Mouse (Mus musculus) lung, embryonic 16.5 days (tissue): Measurements from ENCODE around the gene Hoxd4. TPM values are rescaled to one million over a fixed set of nuclear protein-coding genes. Genes with fewer than 3 reads are reported as not detected.

Source experiments
- ATAC-seq: fragments of 200-750 bp; cut with Nextera tagmentation; 2 replicates; pipeline ENCODE4 v1.8.0; 2017; ENCODE audit warnings: low read depth, mild to moderate bottlenecking, moderate library complexity
- H3K27ac ChIP-seq: fragments of 300-500 bp; sonication (generic); 2 replicates; pipeline ENCODE4 v1.5.1; 2014; ENCODE audit warnings: mild to moderate bottlenecking, control low read depth, low read length
- H3K27me3 ChIP-seq: fragments of 300-500 bp; sonication (generic); 2 replicates; pipeline ENCODE4 v1.6.1; 2014; ENCODE audit warnings: low read depth, low read length, mixed read lengths; ENCODE audit not compliant: control insufficient read depth, insufficient read depth
- H3K36me3 ChIP-seq: fragments of 300-500 bp; sonication (generic); 2 replicates; pipeline ENCODE4 v1.6.1; 2014; ENCODE audit warnings: low read length; ENCODE audit not compliant: control insufficient read depth, insufficient read depth
- H3K4me1 ChIP-seq: fragments of 300-500 bp; sonication (generic); replicated peaks from 2 replicates; pipeline ENCODE4 v1.6.1; 2014; ENCODE audit warnings: low read length, mixed read lengths; ENCODE audit not compliant: control insufficient read depth, insufficient read depth
- H3K4me2 ChIP-seq: fragments of 300-500 bp; sonication (generic); 2 replicates; pipeline ENCODE4 v1.6.1; 2014; ENCODE audit warnings: low read depth, low read length, control low read depth
- H3K4me3 ChIP-seq: fragments of 300-500 bp; sonication (generic); 2 replicates; pipeline ENCODE4 v1.5.1; 2014; ENCODE audit warnings: mild to moderate bottlenecking, low read length, control low read depth
- H3K9ac ChIP-seq: fragments of 300-500 bp; sonication (generic); 2 replicates; pipeline ENCODE4 v1.6.1; 2014; ENCODE audit warnings: low read length, control low read depth
- H3K9me3 ChIP-seq: fragments of 300-500 bp; sonication (generic); 2 replicates; pipeline ENCODE4 v1.6.1; 2016; ENCODE audit warnings: low read length; ENCODE audit not compliant: control insufficient read depth
- WGBS: fragments of 180-500 bp; shearing (Covaris S2); extraction: QIAGEN DNeasy Blood & Tissue Kit; methylation state at CpG from one replicate; pipeline ENCODE4 v1.1.7; 2014; 5-methylcytosine and 5-hydroxymethylcytosine counted together
- polyA plus RNA-seq: library from polyadenylated mRNA; unstranded; fragments of >200 nt; fragmentation: Nextera tagmentation; extraction: Ambion mirVana; gene quantifications from 2 replicates; pipeline ENCODE4 v1.2.1, GENCODE M21; 2015

Gene Hoxd4
- polyA plus RNA-seq, 1 experiment from 2014 or later, result not detected

- H3K36me3 ChIP-seq, result no peaks in the 10 kb centered on the region
- H3K4me2 ChIP-seq, result no peak overlapping the region
- no peak overlapping the region for H3K9ac ChIP-seq
- H3K27ac ChIP-seq, result no peak overlapping the region
- peaks cover 5% of the 10 kb centered on the region; the same call in 1 of the 2 replicates for H3K4me1 ChIP-seq
- peaks cover 94% of the 10 kb centered on the region for H3K27me3 ChIP-seq
- under 1% methylated on average over 16 of the region's 16 CpGs for WGBS
- H3K4me3 ChIP-seq, result no peak overlapping the region
- no peak for ATAC-seq
- H3K9me3 ChIP-seq, result no peaks in the 10 kb centered on the region
Measured at GRCm38 (mm10) chr2:74710929-74711543, 693 bp upstream of the Hoxd4 start.

GRCm38 (mm10) chr2:74713239-74714150 lies 1.8 kb downstream of the Hoxd4 start:
- Histone ChIP-seq H3K9me3 (no peaks in the 10 kb centered on the region), H3K4me1 (peaks cover 5% of the 10 kb centered on the region; the same call in 1 of the 2 replicates), H3K36me3 (no peaks in the 10 kb centered on the region), H3K27me3 (peaks cover 94% of the 10 kb centered on the region), H3K9ac (no peak overlapping the region), H3K4me3 (no peak overlapping the region), H3K27ac (no peak overlapping the region), H3K4me2 (no peak overlapping the region)
- ATAC-seq, result no peak
- 6% methylated on average over 19 of the region's 19 CpGs for WGBS

- no peaks in the 10 kb centered on the region for H3K36me3 ChIP-seq
- peaks cover 5% of the 10 kb centered on the region; the same call in 1 of the 2 replicates for H3K4me1 ChIP-seq
- no peak overlapping the region for H3K27ac ChIP-seq
- no peak overlapping the region for H3K4me2 ChIP-seq
- 9% methylated on average over 18 of the region's 18 CpGs for WGBS
- no peak for ATAC-seq
- no peak overlapping the region for H3K4me3 ChIP-seq
- H3K9me3 ChIP-seq, result no peaks in the 10 kb centered on the region
- H3K27me3 ChIP-seq, result peaks cover 93% of the 10 kb centered on the region
- no peak overlapping the region for H3K9ac ChIP-seq
Measured at GRCm38 (mm10) chr2:74714156-74714789, 2.5 kb downstream of the Hoxd4 start.

GRCm38 (mm10) chr2:74714881-74715280 lies 3.2 kb downstream of the Hoxd4 start:
- under 1% methylated on average over 14 of the region's 14 CpGs for WGBS
- ATAC-seq, result no peak
- H3K36me3 ChIP-seq, result no peaks in the 10 kb centered on the region
- peaks cover 92% of the 10 kb centered on the region for H3K27me3 ChIP-seq
- H3K9me3 ChIP-seq, result no peaks in the 10 kb centered on the region
- peaks cover 5% of the 10 kb centered on the region; the same call in 1 of the 2 replicates for H3K4me1 ChIP-seq
- H3K27ac ChIP-seq, result no peak overlapping the region
- no peak overlapping the region for H3K9ac ChIP-seq
- no peak overlapping the region for H3K4me3 ChIP-seq
- no peak overlapping the region for H3K4me2 ChIP-seq

GRCm38 (mm10) chr2:74715504-74716241 lies 3.9 kb downstream of the Hoxd4 start:
- ATAC-seq, result peak; percentile 78
- H3K4me2 ChIP-seq, result peak overlapping the region; percentile 52
- peaks cover 5% of the 10 kb centered on the region; the same call in 1 of the 2 replicates for H3K4me1 ChIP-seq
- peak overlapping the region; percentile 17; the same call in 1 of the 2 replicates for H3K4me3 ChIP-seq
- H3K9me3 ChIP-seq, result no peaks in the 10 kb centered on the region
- H3K9ac ChIP-seq, result no peak overlapping the region
- no peaks in the 10 kb centered on the region for H3K36me3 ChIP-seq
- H3K27me3 ChIP-seq, result peaks cover 92% of the 10 kb centered on the region
- WGBS, result 5% methylated on average over 26 of the region's 26 CpGs
- H3K27ac ChIP-seq, result no peak overlapping the region

GRCm38 (mm10) chr2:74720384-74720783 lies 8.7 kb downstream of the Hoxd4 start:
- Histone ChIP-seq H3K9me3 (no peaks in the 10 kb centered on the region), H3K27me3 (peaks cover 96% of the 10 kb centered on the region), H3K4me3 (no peak overlapping the region), H3K4me2 (no peak overlapping the region), H3K9ac (no peak overlapping the region), H3K27ac (no peak overlapping the region), H3K36me3 (no peaks in the 10 kb centered on the region), H3K4me1 (peaks cover 2% of the 10 kb centered on the region; the same call in 1 of the 2 replicates)
- no peak for ATAC-seq
- 16% methylated on average over 2 of the region's 2 CpGs for WGBS

- H3K9ac ChIP-seq, result no peak overlapping the region
- no peak overlapping the region for H3K27ac ChIP-seq
- no peaks in the 10 kb centered on the region for H3K9me3 ChIP-seq
- peaks cover 96% of the 10 kb centered on the region for H3K27me3 ChIP-seq
- WGBS, result 9% methylated on average over 5 of the region's 5 CpGs
- no peak overlapping the region for H3K4me2 ChIP-seq
- H3K36me3 ChIP-seq, result no peaks in the 10 kb centered on the region
- no peak for ATAC-seq
- H3K4me3 ChIP-seq, result no peak overlapping the region
- H3K4me1 ChIP-seq, result no peaks in the 10 kb centered on the region; the same call in 1 of the 2 replicates
Measured at GRCm38 (mm10) chr2:74720955-74721491, 9.3 kb downstream of the Hoxd4 start.

- Histone ChIP-seq H3K4me1 (no peaks in the 10 kb centered on the region), H3K9me3 (no peaks in the 10 kb centered on the region), H3K9ac (no peak overlapping the region), H3K4me2 (no peak overlapping the region), H3K4me3 (no peak overlapping the region), H3K36me3 (no peaks in the 10 kb centered on the region), H3K27ac (no peak overlapping the region), H3K27me3 (peaks cover 97% of the 10 kb centered on the region)
- ATAC-seq, result no peak
- 10% methylated on average over 6 of the region's 6 CpGs for WGBS
Measured at GRCm38 (mm10) chr2:74721882-74722281, 10.2 kb downstream of the Hoxd4 start.
